Mouse (Mus musculus) frontal cortex, postnatal 25 days (tissue): Measurements from ENCODE around the gene Gadd45g.
A peak's percentile ranks its signal among the peaks of the same experiment; 100 is the strongest.

ENCODE experiments used
- DNase-seq, 2 experiments: peaks; one replicate each; pipeline ENCODE4 v3.0.0; 2022; ENCODE audit warnings: low spot score in 2 of 2

Gene Gadd45g

DNA sequence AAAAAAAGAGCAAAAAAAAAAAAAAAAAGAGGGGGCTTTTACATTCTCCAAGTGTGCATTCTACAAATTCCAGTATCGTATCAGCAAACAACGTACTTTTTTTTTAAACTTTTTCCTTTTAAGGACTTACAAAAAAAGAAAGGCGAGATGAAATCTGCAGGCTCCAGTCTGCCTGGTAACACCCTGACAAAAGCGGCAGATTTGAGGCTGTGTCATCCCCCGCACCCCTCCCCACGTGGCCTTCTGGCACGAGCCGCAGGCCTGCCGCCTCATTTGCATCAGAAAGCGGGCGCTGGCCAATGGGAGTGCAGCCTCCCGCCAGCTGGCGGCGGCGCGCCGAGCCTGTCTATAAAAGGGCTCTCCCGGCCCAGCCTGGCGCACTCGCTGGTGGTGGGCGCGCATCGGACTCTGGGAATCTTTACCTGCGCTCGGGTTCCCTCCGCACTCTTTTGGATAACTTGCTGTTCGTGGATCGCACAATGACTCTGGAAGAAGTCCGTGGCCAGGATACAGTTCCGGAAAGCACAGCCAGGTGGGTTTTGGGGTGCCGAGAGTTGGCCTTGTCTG, at the start of gene Gadd45g:
TSS of gene Gadd45g (plus strand) at position 378 of the 567 bp plus-strand sequence.
- DNase-seq, result peak; percentile 85 to 90

DNA sequence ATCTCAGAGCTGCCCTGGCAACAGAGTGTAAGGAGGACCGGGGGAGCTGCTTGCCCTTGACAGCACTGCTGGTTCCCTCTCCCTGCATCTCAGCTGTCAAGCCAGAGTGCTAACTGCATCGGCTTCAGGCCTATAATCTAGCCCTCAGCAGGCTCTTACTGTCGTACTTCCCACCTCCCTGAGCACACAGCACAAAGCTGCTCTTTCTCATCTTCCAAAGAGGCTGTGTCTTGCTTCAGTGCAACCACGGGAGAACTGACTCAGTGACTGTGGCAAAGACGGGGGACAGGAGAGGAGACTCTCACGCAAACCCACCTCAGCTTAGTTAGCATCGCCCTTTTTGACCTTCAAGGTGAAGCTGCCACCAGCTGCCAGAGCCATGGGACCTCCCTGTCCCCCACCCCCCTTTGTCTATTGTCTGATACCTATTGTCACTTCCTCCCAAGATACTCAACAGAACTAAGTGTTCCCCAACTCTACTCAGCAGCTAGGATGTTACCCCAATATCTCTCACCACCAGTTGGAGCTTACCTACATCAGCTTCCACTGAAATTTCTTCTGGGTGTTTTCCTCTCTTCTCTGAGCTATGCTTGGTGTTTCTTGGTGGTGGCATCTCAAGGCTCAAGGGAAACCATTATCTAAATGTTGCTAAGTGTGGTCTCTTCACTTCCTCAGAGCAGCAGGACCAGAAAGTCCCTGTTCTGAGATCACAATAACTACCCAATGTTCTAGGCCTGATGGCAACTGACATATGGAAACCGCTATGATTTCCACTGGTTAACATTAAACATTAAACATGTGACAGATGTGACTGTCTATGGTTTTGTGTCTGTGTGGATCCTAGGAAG, 48.4 kb upstream of the Gadd45g start:
- no peak for DNase-seq

DNA sequence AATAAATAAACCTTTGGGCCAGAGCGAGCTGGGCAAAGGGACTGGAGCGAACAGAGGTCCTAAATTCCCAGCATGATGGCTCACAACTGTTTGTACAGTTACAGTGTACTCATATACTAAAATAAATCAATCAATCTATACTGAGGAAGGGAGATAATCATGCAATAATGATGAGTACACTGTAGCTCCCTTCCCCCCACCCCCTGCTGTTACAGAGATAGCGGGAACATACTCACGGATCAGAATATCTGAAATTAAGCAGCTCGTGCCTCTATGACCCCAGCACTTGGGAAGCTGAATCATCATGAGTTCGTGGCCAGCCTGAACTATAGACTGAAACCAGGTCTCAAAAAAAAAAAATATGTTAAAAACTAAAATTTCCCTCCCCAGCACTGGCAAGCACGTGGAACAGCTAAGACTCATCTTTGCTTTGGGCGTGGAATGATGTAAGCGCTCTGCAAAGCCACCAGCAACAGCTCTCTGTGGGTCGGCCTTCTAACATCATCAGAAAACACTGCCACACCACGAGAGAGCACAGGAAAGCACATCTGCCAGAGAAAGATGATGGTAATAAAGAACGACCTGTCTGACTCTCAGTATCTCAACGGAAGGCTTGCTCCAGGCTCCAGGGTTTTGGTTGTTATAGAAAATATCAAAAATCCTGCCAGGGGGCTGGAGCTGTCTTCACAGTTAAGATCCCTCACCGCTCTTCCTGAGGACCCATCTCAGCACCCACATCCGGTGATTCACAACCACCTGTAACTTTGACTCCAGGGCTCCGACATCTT, 46.5 kb upstream of the Gadd45g start:
- no peak for DNase-seq

DNA sequence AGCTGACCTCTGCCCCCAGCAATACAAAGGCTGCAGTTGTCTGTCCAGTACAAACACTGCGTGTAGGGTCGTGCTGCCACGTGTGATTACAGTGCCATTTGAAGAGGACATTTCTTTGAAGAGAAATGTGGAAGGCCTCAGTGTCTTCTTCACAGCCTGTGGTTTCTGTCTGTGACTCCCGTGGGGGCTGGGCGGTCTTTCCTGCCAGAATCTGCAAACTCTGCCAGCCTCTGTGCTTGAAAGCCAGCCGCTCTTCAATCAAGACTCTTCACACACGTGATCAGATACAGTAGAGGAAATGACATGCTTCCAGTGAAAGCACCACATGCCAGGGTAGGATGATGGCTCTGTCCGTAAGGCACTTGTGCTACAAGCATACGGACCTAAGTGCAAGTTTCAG, 45.6 kb upstream of the Gadd45g start:
- no peak for DNase-seq

DNA sequence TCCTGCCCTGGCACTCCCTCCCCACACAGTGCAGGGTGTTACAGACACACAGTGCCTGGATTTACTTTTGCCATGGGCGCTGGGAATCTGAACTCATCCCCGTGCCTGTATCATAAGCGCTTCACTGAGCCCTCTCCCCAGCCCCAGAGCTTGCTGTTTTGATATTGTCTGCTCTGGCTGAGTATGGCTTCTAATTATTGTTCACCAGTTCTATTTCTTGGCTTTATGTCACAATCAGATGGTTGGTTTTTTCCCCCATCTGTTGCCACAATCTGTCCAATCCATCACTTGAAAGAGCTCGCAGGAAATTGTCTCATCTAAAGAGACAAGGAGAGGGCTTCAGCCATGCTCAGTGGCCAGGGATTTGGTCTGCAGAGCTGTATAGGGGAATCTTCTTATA, 40.8 kb upstream of the Gadd45g start:
- DNase-seq, result no peak

DNA sequence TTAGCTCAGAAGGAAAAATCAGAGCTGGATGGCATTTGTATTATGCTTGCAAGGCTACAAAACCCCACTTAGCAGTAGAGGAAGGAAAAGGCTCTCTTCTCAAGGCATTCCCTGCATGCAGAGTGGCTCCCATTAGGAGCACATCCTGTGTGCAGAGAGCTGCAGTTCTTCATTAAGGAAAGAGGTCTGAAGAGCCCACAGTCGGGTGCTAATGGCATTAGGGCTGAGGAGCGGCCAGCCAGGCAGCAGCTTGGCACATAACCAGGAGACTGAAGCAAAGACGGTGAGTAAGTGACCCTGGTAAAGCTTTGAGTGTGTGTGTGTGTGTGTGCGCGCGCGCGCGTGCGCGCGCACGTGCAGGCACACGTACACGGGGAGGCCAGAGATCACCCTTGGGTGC, 40.3 kb upstream of the Gadd45g start:
- DNase-seq, result no peak

DNA sequence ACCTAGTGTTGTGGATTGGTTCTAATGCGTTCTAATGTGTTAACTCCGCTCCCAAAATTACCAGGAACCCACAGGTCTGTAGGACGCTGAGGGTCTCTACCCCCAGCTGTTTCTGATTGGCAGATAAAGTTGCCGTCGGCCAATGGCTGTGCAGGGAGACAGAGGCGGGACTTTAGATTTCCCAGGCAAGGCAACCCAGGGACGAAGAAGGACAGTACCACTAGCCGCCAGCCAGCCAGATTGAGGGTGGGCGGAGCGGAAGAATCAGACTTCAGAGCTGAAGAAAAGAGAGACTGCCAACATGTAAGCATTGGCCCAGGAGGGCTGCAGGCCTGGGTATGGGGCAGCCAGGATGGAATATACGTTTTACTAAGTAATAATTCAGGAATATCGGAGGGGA, 38.3 kb upstream of the Gadd45g start:
- no peak for DNase-seq

DNA sequence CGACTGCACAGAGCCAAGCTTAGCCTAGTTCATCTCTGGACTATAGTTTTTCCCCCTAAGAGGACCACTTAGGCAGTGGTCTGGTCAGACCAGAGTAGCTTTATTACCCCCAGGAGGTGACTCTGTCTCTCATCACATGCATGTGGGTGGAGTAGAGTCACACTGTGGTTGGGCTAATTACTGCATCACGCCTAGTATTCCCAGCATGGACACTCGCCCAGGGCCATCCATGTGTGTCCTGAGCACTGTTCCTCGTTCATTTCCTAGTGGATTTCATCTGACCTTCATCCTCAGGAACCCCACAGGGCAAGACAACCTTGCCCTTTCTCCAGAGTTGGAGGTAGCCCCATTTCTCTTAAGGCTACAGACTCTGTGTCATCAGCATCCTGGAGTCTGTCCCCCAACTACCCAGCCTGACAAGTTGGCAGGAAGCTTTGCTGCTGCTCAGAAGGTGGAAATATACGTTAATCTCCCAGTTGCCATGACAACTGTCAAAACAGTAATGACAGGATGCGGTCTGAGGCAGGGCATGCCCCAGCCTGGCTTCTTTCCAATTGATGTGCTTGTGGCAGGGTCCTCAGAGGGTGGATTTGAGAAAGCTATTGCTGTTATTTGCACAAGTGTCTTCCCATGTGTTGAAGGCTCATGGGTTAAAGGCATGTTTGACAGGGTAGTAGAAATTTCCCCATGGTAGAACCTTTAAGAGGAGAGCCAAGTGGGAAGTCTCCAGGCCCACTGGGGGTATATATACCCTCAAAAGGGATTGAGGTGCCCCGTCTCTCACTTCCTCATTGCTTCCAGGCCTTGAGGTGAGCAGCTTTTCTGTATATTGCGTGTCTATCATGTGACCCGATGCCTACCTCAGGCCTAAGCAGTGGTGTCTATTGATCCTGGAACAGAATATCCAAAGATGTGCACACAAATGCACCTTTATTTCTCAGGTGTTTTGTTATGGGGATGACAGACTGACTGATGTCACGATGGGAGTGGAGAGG, 32.6 kb upstream of the Gadd45g start:
- DNase-seq, result no peak

DNA sequence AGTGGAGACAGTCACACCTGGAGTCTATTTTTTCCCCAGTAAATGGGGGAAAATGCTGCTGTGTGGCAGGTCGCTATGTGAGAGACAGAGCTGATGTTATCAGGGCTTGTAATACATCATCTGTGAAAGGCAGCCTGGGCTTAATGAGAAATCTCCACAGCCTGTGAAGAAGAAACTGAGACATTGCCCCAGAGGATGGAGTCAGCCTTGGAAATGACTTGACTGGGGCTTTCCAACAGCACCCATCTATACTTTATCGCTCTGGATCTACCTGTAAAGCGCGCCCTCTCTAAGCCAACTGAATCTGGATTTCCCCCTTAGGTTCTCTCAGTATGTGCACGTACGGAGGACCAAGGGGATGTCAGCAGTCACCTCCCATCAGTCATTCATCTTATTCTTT, 31.8 kb upstream of the Gadd45g start:
- DNase-seq, result no peak

DNA sequence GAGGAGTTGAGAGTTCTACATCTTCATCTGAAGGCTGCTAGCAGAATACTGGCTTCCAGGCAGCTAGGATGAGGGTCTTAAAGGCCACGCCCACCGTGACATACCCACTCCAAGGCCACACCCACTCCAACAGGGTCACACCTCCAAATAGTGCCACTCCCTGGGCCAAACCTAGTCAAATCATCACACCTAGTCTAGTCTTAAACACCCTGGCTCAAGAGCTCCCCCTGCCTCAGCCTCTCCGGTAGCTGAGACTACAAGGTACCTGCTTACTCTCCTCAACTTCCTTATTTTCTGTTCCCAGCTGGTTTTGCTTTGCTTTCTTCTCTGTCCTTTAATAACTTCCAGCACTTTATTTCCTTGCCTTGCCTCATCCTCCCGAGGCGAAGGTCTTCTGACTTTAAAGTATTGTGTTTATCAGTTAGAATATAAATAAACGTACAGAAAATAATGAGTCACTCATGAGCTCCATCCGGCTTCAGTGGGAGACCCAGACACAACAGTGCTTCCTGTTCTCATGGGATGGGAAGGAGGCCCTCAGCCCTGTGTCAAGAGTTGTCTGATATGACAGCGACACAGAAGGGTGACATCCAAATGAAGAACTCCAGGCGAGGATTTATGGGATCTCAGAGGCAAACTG, 30.5 kb upstream of the Gadd45g start:
- no peak for DNase-seq

DNA sequence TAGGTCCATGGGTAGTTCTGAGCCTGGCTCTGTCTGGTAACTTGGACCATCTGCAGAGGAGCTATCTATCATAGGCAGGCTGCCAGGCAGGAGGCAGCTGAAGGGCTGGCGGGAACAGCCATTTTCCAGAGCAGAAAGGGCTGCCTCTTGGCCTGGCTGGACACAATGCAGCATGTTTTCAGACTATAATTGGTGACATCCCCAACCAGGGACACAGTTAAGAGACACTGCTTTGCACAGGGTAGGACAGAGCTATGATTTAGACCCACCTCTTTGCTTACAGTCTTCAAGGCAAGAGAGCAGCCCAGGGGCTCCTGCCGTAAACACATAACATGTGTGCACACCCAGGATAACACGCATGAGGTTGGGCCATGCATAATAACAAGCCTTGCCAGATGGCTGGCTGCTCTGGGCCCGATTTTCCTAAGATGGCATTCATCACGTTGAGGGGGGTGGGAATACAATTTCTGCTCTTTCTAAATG, 29.9 kb upstream of the Gadd45g start:
- no peak for DNase-seq

DNA sequence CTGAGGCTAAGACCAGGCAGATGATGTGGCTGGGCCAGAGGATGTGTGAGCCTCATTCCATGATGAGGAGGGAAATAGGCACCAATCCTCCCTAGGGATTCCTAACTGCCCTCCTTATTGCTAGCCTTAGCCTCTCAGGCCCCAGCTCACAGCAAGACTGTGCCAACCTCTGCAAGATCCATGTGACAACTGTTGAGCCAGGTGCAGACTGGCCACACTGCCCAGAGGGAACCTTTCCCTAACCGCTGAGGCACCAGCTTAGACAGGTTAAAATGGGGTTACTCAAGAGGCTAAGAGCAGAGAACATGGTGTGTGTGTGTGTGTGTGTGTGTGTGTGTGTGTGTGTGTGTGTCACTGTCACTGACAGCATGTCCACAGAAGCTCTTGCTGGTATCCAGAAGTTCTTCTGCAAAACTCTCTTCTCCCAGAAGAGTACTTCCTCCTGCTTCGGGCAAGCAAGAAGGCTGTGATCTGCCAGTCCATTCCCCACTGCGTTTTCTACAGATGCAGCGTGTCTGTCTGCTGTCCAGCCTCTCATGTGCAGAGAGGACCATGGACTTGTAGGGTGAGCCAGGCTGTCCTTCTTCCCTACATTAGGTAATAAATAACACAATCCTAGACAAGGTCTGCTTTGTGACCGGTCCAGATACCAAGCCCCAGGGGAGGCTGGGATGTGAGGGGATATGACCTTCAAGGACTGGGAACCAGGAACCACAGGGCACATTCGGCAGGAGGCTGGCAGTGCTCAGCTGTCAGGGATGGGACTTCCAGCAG, 28.1 kb upstream of the Gadd45g start:
- DNase-seq, result no peak

DNA sequence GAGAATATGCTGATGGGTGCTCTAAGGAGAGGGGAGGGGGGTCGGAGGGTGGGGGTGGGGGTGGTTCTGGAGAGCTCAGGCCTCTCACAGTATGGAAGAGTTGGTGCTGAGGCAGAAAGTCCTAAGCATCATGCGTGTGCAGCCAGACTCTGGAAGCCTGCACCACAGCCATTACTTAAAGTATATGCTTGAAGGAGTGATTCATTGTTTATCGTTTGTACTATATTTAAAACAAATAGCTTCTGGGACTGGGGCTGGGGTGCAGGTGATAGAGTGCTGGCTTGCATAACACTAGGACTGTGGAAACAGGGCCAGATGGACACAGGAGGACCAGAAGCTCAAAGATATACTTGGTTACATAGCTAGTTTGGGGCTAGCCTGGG, 27.5 kb upstream of the Gadd45g start:
- DNase-seq, result no peak

DNA sequence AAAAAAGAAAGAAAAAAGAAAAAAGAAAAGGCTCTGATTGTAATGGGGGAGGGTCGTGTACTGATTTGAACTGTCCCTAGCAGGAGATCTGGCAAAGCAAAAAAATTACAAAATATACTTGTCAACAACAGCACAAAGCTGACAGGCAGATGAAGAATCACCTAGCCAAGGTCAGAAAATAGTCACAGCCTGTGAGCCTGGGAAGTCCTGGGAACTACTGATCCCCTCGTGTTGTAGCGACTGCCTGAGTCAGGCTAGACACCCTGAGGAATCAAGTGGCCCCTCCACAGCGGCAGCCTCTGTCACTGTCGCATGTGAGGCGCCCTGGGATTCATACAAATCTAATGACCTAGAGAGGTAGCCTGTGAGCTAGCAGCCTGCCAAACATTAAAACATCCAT, 27.1 kb upstream of the Gadd45g start:
- DNase-seq, result no peak

DNA sequence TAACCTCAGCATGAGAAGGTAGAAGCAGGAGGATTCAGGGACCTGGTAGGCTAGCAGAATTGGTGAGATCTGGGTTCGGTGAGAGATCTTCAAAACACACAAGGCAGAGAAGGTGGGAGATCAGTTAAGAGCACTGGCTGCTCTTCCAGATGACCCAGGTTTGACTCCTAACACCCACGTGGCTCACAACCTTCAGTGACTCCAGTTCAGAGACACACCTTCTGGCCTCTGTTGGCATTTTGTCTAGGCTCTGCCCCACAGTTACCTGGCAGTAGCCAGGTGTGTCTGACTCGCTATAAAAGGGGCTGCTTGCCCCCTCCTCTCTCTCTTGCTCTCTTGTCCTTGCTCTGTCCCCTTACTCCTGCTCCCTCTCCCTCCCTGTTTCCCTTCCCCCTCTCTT, 24.5 kb upstream of the Gadd45g start:
- DNase-seq, result no peak

DNA sequence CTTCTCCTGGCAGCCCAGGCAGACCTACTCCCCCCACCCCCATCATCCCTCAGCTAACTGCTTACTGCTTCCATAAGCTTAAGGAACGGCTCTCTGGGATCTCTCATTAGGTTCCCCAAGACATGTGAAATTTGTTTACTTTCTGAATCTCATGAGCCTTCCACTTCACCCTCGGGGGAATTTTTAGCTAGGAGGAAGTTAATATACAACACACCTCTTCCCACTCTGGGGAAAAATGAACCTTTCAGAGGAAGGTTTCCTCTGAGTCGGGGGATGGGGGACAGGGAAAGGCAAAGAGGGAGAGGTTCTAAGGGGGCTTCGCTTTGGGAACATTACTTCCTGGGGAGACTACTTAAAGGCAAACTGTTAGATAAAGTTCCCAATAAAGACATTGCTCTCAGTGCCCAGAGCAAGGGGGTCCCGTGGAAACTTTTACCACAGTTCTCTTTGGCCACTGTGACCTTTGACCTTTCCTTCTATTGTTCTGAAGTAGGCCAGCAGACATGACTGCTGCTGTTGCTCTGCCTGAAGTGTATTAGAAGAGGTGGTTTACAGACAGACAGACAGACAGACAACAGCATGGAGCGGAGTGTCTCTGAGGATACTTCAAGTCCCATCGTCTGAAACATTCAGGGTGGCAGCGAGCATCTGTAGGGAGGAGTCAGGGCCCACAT, 22.5 kb upstream of the Gadd45g start:
- no peak for DNase-seq

DNA sequence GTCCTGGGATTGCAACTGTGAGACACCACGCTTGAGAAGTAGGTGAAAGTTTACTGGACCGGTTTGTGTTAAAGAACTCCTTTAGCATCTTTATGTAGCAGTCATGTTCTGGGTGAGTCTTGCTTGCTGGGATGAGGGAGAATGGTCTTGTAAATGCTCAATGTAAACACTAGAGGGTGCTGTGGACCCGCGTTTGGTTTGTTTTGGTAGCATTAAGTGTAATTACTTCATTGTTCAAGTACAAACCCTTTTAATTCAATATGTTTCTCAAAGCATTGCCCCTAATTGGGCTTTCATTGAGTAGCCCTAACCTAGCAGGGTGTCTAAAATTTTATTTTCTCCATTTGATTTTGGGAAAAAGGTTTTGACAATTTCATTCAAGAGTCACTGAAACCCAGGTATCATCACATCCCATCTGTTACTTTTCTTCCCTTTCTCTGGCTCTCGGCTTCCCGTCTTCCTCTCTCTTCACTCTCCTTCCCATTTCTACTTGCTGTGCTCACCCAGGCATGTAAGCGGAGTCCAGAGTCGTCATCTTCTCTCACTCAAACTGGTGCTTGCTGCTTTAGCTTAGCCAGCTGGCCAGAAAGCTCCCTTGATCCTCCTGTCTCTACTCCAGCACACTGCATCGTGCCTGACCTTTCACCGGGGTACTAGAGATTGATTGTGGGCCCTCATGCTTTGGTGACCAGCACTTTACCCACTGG, 15.6 kb upstream of the Gadd45g start:
- no peak for DNase-seq

DNA sequence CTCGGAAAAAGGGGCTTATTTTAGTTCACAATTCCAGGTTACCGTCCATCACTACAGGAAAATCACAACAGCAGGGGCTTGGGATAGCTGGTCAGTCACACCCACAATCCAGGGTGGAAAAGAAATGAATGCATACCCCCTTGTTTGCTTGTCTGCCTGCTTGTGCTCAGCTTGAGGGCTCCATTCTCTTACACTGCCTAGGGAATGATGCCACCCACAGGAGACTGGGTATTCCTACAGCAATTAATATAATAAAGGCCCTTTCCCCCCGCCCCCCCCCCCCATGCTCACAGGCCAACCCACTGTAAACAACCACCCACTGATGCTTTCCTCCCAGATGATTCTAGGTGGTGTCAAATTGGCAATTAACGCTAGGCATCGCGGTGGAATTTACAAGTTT, 14.0 kb upstream of the Gadd45g start:
- no peak for DNase-seq

DNA sequence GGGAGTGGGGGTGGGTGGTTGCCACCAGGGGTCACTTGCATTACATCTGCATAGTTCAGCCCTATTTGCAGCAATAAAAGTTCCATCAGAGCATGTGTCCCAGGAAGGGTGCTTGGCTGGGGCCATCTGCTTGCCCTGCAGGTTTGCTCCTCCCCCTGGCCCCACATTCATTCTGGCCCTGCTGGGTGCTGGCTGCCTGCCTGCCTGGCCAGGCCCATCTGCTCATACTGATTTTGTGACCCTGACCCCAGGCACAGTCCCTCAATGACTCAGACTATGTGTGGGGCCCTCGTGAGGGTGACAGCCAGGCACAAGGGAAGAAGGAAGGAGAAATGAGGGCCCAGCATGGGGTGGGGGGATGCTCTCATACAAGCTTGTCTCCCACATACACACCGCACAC, 12.9 kb upstream of the Gadd45g start:
- no peak for DNase-seq
